Mouse (Mus musculus) heart, postnatal 4 days (tissue): Measurements from ENCODE around the gene Capn12. TPM values are rescaled to one million over a fixed set of nuclear protein-coding genes. Genes with fewer than 3 reads are reported as not detected.

ENCODE experiments used
- total RNA-seq, 2 experiments: library from RNA; stranded (reverse); gene quantifications; 2 replicates each; pipeline ENCODE4 v1.2.3; 2021

The Capn12 gene
- total RNA-seq, 2 experiments from 2014 or later: 0.31 to 0.83 TPM

Other genes starting within 250 kb of the Capn12 start
- gene Fbxo27, start 188.6 kb upstream of the Capn12 start, total RNA-seq: 1 to 10 TPM; 2.2 TPM
- gene Fbxo17, start 164.6 kb upstream of the Capn12 start, total RNA-seq: 1 to 10 TPM; 2.6 to 4.2 TPM
- gene Mrps12, start 139.6 kb upstream of the Capn12 start, total RNA-seq: 10 to 100 TPM; 44.5 to 45.9 TPM
- gene Sars2, start 139.4 kb upstream of the Capn12 start, total RNA-seq: 10 to 100 TPM; 19.3 to 19.9 TPM
- not detected for gene Ccer2, start 125.2 kb upstream of the Capn12 start, total RNA-seq
- gene Sirt2, start 114.7 kb upstream of the Capn12 start, total RNA-seq: 10 to 100 TPM; 56.4 to 58.3 TPM
- 10 to 100 TPM; 14.4 to 14.5 TPM for gene Nfkbib, start 113.9 kb upstream of the Capn12 start, total RNA-seq
- gene Rinl, start 92.5 kb upstream of the Capn12 start, total RNA-seq: 1 to 10 TPM; 1.1 to 1.8 TPM
- 100 to 1,000 TPM; 549 to 557 TPM for gene Hnrnpl, start 72.9 kb upstream of the Capn12 start, total RNA-seq
- gene Ech1, start 56.2 kb upstream of the Capn12 start, total RNA-seq: 100 to 1,000 TPM; 647 to 783 TPM
- gene Lgals4, start 47.6 kb upstream of the Capn12 start, total RNA-seq: 10 to 100 TPM; 17.8 to 20.8 TPM
- gene Lgals7, start 17.6 kb upstream of the Capn12 start, total RNA-seq: 1 to 10 TPM; 1.4 to 4.4 TPM
- 100 to 1,000 TPM; 224 to 231 TPM for gene Actn4, start 80.9 kb downstream of the Capn12 start, total RNA-seq
- gene Eif3k, start 100.4 kb downstream of the Capn12 start, total RNA-seq: 100 to 1,000 TPM; 205 to 208 TPM
- gene Map4k1, start 100.6 kb downstream of the Capn12 start, total RNA-seq: 1 to 10 TPM; 1.6 to 2.0 TPM
- gene Ryr1, start 243.8 kb downstream of the Capn12 start, total RNA-seq: under 1 TPM; 0.10 to 0.88 TPM